Mouse (Mus musculus) midbrain, embryonic 10.5 days (tissue): Measurements from ENCODE around the gene Colgalt1. TPM values are rescaled to one million over a fixed set of nuclear protein-coding genes. Genes with fewer than 3 reads are reported as not detected.

Source experiments
- DNase-seq: peaks from one replicate; pipeline ENCODE4 v3.0.0-alpha.2; 2017; ENCODE audit warnings: low spot score
- H3K27ac ChIP-seq: fragments of 300-500 bp; sonication (generic); replicated peaks from 2 replicates; pipeline ENCODE4 v1.5.1; 2016; ENCODE audit warnings: mild to moderate bottlenecking
- H3K27me3 ChIP-seq: fragments of 300-500 bp; sonication (generic); 2 replicates; pipeline ENCODE4 v1.6.1; 2016; ENCODE audit warnings: low read depth, mild to moderate bottlenecking; ENCODE audit not compliant: poor library complexity, severe bottlenecking
- H3K36me3 ChIP-seq: fragments of 300-500 bp; sonication (generic); 2 replicates; pipeline ENCODE4 v1.6.1; 2016; ENCODE audit warnings: mild to moderate bottlenecking, moderate library complexity
- H3K4me1 ChIP-seq: fragments of 300-500 bp; sonication (generic); 2 replicates; pipeline ENCODE4 v1.6.1; 2016
- H3K4me3 ChIP-seq: fragments of 300-500 bp; sonication (generic); 2 replicates; pipeline ENCODE4 v1.5.1; 2016; ENCODE audit warnings: mild to moderate bottlenecking, moderate library complexity
- H3K9me3 ChIP-seq: fragments of 300-500 bp; sonication (generic); replicated peaks from 2 replicates; pipeline ENCODE4 v1.6.1; 2016; ENCODE audit warnings: mild to moderate bottlenecking
- WGBS: fragments of 180-500 bp; shearing (Covaris S2); methylation state at CpG from one replicate; pipeline ENCODE4 v1.1.7; 2016; 5-methylcytosine and 5-hydroxymethylcytosine counted together
- polyA plus RNA-seq: library from polyadenylated mRNA; unstranded; fragments of >200 nt; fragmentation: Nextera tagmentation; extraction: Ambion mirVana; gene quantifications from 2 replicates; pipeline ENCODE4 v1.2.1, GENCODE M21; 2016

Gene Colgalt1
- polyA plus RNA-seq, 1 experiment from 2014 or later = 51.2 TPM

DNA sequence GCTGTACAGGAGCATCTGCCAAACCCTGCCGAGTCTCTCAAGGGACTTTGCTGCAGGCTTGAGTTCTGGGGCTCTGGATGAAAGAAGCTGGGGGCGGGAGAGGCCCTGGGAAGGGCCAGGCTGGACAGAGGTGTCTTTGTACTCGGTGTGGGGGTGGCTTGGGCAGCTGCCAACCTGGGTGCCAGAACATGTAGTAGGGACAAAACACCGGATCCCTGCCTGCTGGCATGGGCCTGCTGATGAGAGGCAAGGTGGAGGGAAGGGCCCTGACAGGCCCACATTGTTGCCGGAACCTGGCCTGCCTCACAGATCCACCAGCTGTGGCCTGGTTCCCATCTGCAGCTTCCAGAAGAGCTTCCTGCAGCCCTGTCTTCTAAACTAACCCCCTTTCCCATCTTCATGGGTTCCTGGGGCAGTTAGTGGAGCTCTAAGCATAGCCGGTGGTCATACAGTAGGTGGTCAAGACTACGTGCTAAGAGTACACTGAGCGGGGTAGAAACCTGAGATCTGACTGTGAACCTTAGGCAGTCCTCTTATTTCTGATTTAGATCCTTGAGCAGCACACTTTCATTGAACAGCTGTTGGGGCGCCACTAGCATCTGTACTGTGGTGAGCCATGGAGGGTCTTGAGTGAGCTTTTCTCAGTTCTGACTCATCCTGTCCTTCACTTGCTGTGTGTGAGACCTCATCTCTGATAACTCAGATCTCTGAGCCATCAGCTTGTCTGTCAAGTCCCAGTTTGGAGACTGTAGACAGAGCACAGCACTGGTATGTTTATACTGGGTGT is 37.8 kb upstream of the Colgalt1 start:
- Histone ChIP-seq H3K27me3 (peaks cover 34% of the 10 kb centered on the region), H3K27ac (no peak overlapping the region), H3K4me1 (peaks cover 36% of the 10 kb centered on the region), H3K4me3 (no peak overlapping the region), H3K9me3 (no peaks in the 10 kb centered on the region), H3K36me3 (no peaks in the 10 kb centered on the region)
- no peak for DNase-seq
- 88% methylated on average over 9 of the region's 9 CpGs for WGBS

DNA sequence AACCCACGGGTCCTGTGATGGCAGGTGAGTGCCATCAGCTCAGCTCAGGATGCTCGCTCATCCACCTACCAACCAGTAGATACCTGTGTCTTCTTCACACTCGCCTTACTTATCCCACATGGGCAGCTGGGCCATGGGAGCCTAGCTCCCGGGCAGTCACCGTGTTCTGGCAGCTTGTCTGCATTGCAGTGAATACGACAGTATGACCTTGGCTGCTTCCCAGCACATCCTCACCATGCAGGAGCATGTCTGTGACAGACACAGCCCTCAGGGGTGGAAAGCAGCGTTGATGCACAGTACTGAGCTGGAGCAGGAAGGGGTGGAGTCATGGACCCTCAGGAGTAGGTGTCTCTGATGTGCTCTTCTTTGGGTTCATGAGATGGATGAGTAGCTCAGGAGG is 36.4 kb upstream of the Colgalt1 start:
- H3K4me1 ChIP-seq = peaks cover 23% of the 10 kb centered on the region
- H3K9me3 ChIP-seq = no peaks in the 10 kb centered on the region
- WGBS = 76% methylated on average over 7 of the region's 7 CpGs

DNA sequence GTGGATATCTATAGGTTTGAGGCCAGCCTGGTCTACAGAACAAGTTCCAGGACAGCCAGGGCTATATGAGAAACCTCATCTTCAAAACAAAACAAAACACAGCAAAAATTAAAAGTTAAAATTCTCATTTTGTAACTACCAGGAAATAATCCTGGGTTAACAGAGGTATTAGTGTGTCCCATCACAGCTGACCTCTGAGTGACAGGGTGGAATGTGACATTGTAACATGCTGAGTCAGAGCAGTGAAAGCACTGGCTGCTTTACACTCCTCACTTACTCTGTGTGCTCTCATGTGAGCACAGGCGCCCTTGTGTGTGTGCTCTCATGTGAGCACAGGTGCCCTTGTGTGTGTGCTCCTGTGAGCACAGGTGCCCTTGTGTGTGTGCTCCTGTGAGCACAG is 35.8 kb upstream of the Colgalt1 start:
- no peaks in the 10 kb centered on the region for H3K9me3 ChIP-seq
- DNase-seq = no peak
- H3K36me3 ChIP-seq = no peaks in the 10 kb centered on the region
- H3K4me1 ChIP-seq = peaks cover 17% of the 10 kb centered on the region
- no peak overlapping the region for H3K4me3 ChIP-seq
- peaks cover 23% of the 10 kb centered on the region for H3K27me3 ChIP-seq
- WGBS = 71% methylated on average over 1 of the region's 1 CpGs
- no peak overlapping the region for H3K27ac ChIP-seq

More for the DNA sequence above, 36.4 kb upstream of the Colgalt1 start:
- H3K4me3 ChIP-seq = no peak overlapping the region
- peaks cover 20% of the 10 kb centered on the region for H3K27me3 ChIP-seq
- no peak overlapping the region for H3K27ac ChIP-seq
- DNase-seq = no peak
- H3K36me3 ChIP-seq = no peaks in the 10 kb centered on the region

DNA sequence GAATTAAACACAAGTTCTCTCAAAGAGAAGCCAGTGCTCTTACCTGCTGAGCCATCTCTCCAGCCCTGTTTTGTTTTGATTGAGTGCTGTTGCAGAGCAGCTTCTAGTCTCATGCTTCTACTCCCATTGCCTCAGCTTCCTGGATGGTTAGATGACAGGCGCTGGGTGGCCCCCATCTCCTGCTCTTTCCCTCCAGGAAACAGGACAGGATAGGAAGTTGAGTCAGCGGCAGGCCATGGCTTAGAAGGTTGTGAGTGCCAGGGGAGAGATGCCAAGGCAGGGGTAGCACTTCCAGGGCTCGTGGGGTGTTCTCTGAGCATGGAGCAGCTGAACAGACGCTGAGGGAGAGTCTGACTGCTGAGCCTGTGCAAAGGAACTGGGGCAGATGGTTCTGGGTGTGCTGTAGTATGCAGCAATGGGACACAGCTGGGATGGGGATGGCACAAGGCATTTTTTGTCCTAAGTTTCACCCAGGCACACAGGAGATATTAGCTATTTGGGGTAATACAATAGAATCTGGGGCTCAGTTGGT is 32.9 kb upstream of the Colgalt1 start:
- no peak overlapping the region for H3K4me3 ChIP-seq
- DNase-seq = no peak
- H3K4me1 ChIP-seq = peaks cover 5% of the 10 kb centered on the region
- no peak overlapping the region for H3K27ac ChIP-seq
- 81% methylated on average over 4 of the region's 4 CpGs for WGBS
- H3K9me3 ChIP-seq = no peaks in the 10 kb centered on the region
- H3K36me3 ChIP-seq = peaks cover 10% of the 10 kb centered on the region
- peaks cover 25% of the 10 kb centered on the region for H3K27me3 ChIP-seq

DNA sequence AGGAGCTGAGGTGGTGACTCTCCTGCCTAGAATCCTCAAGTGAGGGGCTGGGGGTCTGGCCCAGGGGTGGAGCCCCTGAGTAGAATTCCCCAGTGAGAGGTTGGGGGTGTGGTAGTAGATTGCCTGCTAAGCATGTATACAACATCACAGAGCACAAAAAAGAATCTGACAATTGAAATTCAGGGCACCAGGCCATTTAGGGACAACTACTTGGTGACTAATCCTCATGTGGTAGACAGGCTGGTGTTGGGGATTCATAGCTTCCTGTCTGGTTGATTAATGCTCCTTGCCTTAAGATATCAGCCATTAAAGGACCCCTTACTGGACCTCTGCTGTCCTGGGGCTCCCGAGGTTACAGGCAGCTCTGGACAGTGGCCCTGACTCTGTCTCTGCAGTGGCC is 31.8 kb upstream of the Colgalt1 start:
- DNase-seq = no peak
- peaks cover 11% of the 10 kb centered on the region for H3K36me3 ChIP-seq
- H3K27ac ChIP-seq = no peak overlapping the region
- no peak overlapping the region for H3K4me3 ChIP-seq
- H3K9me3 ChIP-seq = no peaks in the 10 kb centered on the region
- H3K4me1 ChIP-seq = peaks cover 5% of the 10 kb centered on the region; the same call in 1 of the 2 replicates
- peaks cover 25% of the 10 kb centered on the region for H3K27me3 ChIP-seq
- WGBS = 80% methylated on average over 1 of the region's 1 CpGs

DNA sequence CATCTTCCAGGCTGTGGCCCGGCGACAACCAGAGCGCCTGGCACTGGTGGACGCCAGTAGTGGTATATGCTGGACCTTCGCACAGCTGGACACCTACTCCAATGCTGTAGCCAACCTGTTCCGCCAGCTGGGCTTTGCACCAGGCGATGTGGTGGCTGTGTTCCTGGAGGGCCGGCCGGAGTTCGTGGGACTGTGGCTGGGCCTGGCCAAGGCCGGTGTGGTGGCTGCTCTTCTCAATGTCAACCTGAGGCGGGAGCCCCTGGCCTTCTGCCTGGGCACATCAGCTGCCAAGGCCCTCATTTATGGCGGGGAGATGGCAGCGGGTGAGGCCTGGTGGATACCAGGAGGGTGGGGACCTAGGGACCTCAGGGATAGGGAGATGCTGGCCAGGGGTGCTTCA is 31.3 kb upstream of the Colgalt1 start:
- no peaks in the 10 kb centered on the region for H3K9me3 ChIP-seq
- peaks cover 16% of the 10 kb centered on the region for H3K36me3 ChIP-seq
- H3K4me1 ChIP-seq = peaks cover 5% of the 10 kb centered on the region; the same call in 1 of the 2 replicates
- peaks cover 25% of the 10 kb centered on the region for H3K27me3 ChIP-seq
- no peak for DNase-seq
- 87% methylated on average over 14 of the region's 14 CpGs for WGBS
- no peak overlapping the region for H3K27ac ChIP-seq
- no peak overlapping the region for H3K4me3 ChIP-seq

DNA sequence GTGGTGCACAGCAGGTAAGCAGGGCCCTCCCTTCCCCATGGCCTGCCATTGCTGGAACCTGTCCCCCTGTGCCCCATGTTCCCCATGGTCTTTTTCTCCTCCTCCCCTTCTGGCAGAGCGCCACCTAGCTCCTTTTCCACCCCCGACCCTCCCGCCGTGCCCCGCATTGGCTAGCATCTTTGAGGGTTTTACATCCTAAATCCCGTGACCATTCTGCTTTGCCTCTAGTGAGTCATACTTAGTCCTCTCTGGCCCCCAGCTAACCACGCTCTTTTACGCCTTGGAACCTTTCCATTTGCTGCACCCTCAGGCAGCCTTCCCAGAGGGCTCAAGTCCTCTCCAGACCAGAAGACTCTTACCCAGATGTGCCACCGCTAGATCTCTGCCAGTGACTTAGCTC is 30.6 kb upstream of the Colgalt1 start:
- DNase-seq = no peak
- Histone ChIP-seq H3K4me3 (no peak overlapping the region), H3K27ac (no peak overlapping the region), H3K9me3 (no peaks in the 10 kb centered on the region), H3K36me3 (peaks cover 23% of the 10 kb centered on the region), H3K4me1 (peaks cover 5% of the 10 kb centered on the region; the same call in 1 of the 2 replicates), H3K27me3 (peaks cover 25% of the 10 kb centered on the region)
- WGBS = 26% methylated on average over 9 of the region's 9 CpGs

DNA sequence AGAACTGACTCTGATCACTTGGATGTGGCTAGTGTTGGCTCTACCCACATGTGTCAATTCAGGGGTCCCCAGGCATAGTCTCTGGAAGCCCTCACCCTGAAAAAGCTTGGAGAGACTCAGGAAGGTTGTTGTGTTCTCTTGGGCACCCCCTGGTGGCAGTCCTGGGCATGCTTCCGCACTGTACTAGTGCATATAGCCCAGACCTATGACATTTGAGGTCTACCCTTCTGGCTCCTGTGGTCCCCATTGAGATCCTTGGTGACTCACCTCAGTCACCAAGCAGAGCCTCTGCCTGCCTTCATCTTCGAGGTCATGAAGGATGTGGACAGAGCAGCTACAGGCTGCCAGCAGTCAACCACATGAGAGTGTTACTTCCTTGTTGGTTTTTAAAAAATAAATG is 23.9 kb upstream of the Colgalt1 start:
- Histone ChIP-seq H3K27ac (no peak overlapping the region), H3K4me3 (no peak overlapping the region), H3K4me1 (peaks cover 9% of the 10 kb centered on the region), H3K36me3 (peaks cover 28% of the 10 kb centered on the region), H3K27me3 (peaks cover 12% of the 10 kb centered on the region), H3K9me3 (no peaks in the 10 kb centered on the region)
- peak; percentile 49 for DNase-seq
- 77% methylated on average over 2 of the region's 2 CpGs for WGBS

DNA sequence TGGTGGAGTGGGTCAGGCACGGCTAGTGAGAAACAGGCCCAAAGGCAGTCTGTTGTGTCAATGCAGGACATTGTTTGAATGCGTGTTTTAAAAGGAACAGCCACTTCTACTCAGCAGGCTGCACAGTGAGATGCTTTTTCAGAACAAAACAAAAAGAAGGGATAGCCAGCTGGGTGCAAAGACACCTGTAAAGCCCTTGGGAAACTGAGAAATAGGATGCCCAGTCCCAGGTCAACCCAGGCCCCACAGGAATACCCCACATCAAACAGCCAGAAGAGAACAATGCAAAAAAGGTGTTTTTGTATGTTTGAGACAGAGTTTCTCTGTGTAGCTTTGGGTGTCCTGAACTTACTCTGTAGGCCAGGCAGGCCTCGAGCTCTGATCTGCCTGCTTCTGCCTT is 22.0 kb upstream of the Colgalt1 start:
- H3K4me1 ChIP-seq = peaks cover 24% of the 10 kb centered on the region
- H3K9me3 ChIP-seq = no peaks in the 10 kb centered on the region
- no peak for DNase-seq
- H3K27ac ChIP-seq = no peak overlapping the region
- peaks cover 12% of the 10 kb centered on the region for H3K27me3 ChIP-seq
- WGBS = 72% methylated on average over 3 of the region's 3 CpGs
- H3K36me3 ChIP-seq = peaks cover 33% of the 10 kb centered on the region
- no peak overlapping the region for H3K4me3 ChIP-seq

DNA sequence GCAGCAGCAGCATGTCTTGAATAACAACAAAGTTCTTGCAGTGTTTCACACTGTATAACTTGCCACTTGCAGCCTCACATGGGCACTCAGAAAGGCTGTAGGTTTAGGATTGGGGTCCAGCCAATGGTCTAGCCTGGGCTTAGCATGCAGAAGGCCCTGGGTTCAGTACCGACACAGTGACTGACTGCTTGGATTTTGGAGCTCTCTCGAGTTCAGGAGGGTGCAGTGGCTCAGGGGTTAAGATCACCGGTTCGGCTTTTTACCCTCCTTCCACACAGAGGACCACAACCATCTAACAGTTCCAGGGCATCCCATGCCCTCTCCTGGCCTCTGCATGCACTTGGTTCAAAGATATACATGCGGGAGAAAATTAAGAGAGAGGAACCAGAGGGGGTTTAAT is 19.8 kb upstream of the Colgalt1 start:
- peaks cover 25% of the 10 kb centered on the region for H3K36me3 ChIP-seq
- H3K9me3 ChIP-seq = no peaks in the 10 kb centered on the region
- H3K27me3 ChIP-seq = peaks cover 12% of the 10 kb centered on the region
- H3K27ac ChIP-seq = peak overlapping the region; percentile 97
- H3K4me1 ChIP-seq = peaks cover 42% of the 10 kb centered on the region
- peak overlapping the region; percentile 83 for H3K4me3 ChIP-seq
- DNase-seq = no peak
- WGBS = 34% methylated on average over 5 of the region's 5 CpGs

DNA sequence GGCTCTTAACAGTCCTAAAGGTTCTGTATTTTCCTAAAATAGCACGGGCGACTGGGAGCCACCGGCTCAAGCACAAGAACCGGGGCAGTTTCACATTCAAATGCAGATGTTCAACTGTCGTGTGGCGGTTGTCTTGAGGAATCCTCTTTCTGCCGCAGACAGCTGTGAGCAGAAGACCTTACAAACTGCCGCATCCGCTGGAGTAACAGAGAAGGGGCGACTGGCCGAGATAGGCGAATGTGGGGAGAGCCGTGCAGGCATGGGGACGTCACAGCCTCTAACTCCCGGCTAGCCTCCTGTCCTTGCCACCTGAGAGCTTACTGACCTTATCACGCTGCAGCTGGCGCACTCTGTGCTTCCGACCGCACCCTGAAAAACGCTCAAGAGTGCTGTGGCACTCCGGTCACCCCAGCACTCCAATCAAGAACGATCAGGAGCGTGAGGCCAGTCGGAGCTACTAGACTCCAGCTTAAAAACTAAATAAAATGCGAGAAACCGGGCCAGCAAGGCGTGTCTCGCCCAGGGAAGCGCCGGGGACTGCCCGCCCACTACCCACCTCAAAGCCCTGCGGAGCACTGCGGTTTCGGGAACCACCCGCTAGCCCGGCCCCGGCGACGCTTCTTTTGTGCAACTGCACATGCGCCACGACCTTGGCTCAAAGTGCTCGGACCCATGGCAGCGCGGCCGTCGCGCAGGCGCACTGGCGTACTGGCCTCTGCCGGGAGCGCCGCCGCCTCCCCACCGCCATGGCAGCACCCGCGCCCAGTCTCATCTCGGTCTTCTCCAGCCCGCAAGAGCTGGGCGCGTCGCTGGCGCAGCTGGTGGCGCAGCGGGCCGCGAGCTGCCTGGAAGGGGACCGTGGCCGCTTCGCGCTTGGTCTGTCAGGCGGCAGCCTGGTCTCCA is 19.1 kb upstream of the Colgalt1 start, which contains the start of gene Pgls:
Pgls (plus strand) TSS at position 706 of the 903 bp plus-strand sequence.
- DNase-seq = peak; percentile 97
- H3K4me1 ChIP-seq = peaks cover 45% of the 10 kb centered on the region
- WGBS = under 1% methylated on average over 71 of the region's 71 CpGs

DNA sequence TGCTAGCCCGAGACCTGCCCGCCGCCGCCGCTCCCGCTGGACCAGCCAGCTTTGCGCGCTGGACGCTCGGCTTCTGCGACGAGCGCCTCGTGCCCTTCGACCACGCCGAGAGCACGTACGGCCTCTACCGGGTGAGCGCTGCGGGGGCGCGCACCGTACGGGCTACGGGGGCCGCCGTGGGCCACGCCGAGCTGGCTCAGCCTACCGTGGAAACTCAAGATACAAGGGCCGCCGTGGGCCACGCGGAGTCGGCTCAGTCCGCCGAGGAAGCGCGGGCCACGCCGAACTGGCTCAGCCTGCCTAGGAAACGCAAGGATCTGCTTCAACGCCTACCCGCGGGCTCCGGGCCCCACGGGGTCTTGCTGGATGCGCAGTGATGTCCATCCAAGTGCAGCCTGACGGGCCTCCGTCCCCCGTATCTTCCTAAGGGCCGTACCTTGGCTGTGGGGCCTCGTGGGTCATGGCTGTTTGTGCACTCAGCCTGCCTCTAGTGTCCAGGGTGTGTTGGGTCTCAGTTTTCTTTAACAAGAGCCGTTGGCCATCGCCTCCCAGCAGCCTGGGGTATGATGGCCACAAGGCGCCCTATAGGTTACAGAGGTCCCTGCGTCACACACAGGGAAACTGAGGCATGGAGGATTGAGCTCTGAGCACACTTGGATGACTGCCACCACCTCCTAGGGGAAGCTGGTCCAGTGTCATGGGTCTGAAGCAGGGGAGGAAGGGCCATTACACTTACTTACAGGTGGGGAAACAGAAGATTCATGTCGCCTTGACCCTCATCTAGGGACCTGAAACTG is 18.2 kb upstream of the Colgalt1 start:
- H3K27ac ChIP-seq = peak overlapping the region; percentile 97
- no peak for DNase-seq
- 6% methylated on average over 60 of the region's 60 CpGs for WGBS
- peaks cover 18% of the 10 kb centered on the region for H3K36me3 ChIP-seq
- H3K27me3 ChIP-seq = peaks cover 12% of the 10 kb centered on the region
- peak overlapping the region; percentile 83 for H3K4me3 ChIP-seq
- no peaks in the 10 kb centered on the region for H3K9me3 ChIP-seq
- peaks cover 45% of the 10 kb centered on the region for H3K4me1 ChIP-seq

More for the DNA sequence above, 19.1 kb upstream of the Colgalt1 start, which contains the start of gene Pgls:
- H3K27ac ChIP-seq = peak within 1 kb of the TSS; percentile 97
- H3K9me3 ChIP-seq = no peaks in the 10 kb centered on the region
- peaks cover 12% of the 10 kb centered on the region for H3K27me3 ChIP-seq
- peaks cover 21% of the 10 kb centered on the region for H3K36me3 ChIP-seq
- H3K4me3 ChIP-seq = peak within 1 kb of the TSS; percentile 83
